Mouse (Mus musculus) myocyte (in vitro differentiated cells): ENCODE measurements at regions not wholly inside any gene's neighbourhood (a gene's known extent, or its start where the extent isn't known, plus 50 kb on each side); places are given as distances from the start of the nearest gene placed in this dataset.

Source experiments
- H3K27me3 ChIP-seq: one replicate; pipeline ENCODE4 v1.6.1; 2011; ENCODE audit not compliant: control insufficient read depth, insufficient read depth, insufficient read length
- H3K36me3 ChIP-seq: one replicate; pipeline ENCODE4 v1.6.1; 2011; ENCODE audit not compliant: control insufficient read depth, insufficient read depth
- H3K4me2 ChIP-seq: one replicate; pipeline ENCODE4 v1.6.1; 2011; ENCODE audit warnings: low read depth, control low read depth
- H3K4me3 ChIP-seq: one replicate; pipeline ENCODE4 v1.5.1; 2011; ENCODE audit warnings: mild to moderate bottlenecking, control low read depth, moderate library complexity
- H3K79me2 ChIP-seq: one replicate; pipeline ENCODE4 v1.6.1; 2011; ENCODE audit not compliant: control insufficient read depth, insufficient read depth
- H3ac ChIP-seq: one replicate; pipeline ENCODE4 v1.6.1; 2011; ENCODE audit not compliant: control insufficient read depth, insufficient read length
- CEBPB ChIP-seq: IDR thresholded peaks from 2 replicates; pipeline ENCODE4 v1.6.1; 2011; ENCODE audit warnings: mild to moderate bottlenecking, moderate library complexity; ENCODE audit not compliant: poor library complexity, insufficient read depth, severe bottlenecking
- E2F4 ChIP-seq: IDR thresholded peaks from one replicate; pipeline ENCODE4 v1.6.1; 2011; ENCODE audit warnings: mild to moderate bottlenecking, control low read depth, moderate library complexity; ENCODE audit not compliant: insufficient read depth
- MAX ChIP-seq: IDR thresholded peaks from one replicate; pipeline ENCODE4 v1.6.1; 2011; ENCODE audit warnings: low read depth, mild to moderate bottlenecking, control low read depth
- MYOD1 ChIP-seq, 3 experiments: IDR thresholded peaks; one replicate each; pipeline ENCODE4 v1.6.1; 2011; ENCODE audit warnings: control low read depth in 2 of 3, low read depth in 2 of 3, mild to moderate bottlenecking in 2 of 3, moderate library complexity in 1 of 3; ENCODE audit not compliant: insufficient read length in 2 of 3, control insufficient read depth in 1 of 3
- MYOG ChIP-seq, 3 experiments: IDR thresholded peaks; one replicate each; pipeline ENCODE4 v1.6.1; 2011; ENCODE audit warnings: control low read depth in 2 of 3, low read depth in 2 of 3, mild to moderate bottlenecking in 2 of 3; ENCODE audit not compliant: insufficient read length in 2 of 3, control insufficient read depth in 1 of 3, insufficient read depth in 1 of 3
- POLR2A ChIP-seq: IDR thresholded peaks from one replicate; pipeline ENCODE4 v1.6.1; 2011; ENCODE audit warnings: low read depth, mild to moderate bottlenecking, control low read depth, moderate library complexity; ENCODE audit not compliant: insufficient read length
- POLR2AphosphoS2 ChIP-seq: IDR thresholded peaks from one replicate; pipeline ENCODE4 v1.6.1; 2011; ENCODE audit warnings: low read depth, control low read depth; ENCODE audit not compliant: insufficient read length
- REST ChIP-seq: IDR thresholded peaks from one replicate; pipeline ENCODE4 v1.6.1; 2011; ENCODE audit warnings: mild to moderate bottlenecking, control low read depth, moderate library complexity; ENCODE audit not compliant: insufficient read depth, insufficient read length
- SRF ChIP-seq: IDR thresholded peaks from one replicate; pipeline ENCODE4 v1.6.1; 2011; ENCODE audit warnings: low read depth; ENCODE audit not compliant: control insufficient read depth, insufficient read length
- TCF12 ChIP-seq: IDR thresholded peaks from one replicate; pipeline ENCODE4 v1.6.1; 2011; ENCODE audit warnings: mild to moderate bottlenecking, control low read depth; ENCODE audit not compliant: poor library complexity, insufficient read depth, severe bottlenecking
- TCF3 ChIP-seq: IDR thresholded peaks from one replicate; pipeline ENCODE4 v1.6.1; 2011; ENCODE audit warnings: low read depth, control low read depth; ENCODE audit not compliant: insufficient read length
- USF1 ChIP-seq: IDR thresholded peaks from one replicate; pipeline ENCODE4 v1.6.1; 2011; ENCODE audit warnings: low read depth, mild to moderate bottlenecking, control low read depth, moderate library complexity

DNA sequence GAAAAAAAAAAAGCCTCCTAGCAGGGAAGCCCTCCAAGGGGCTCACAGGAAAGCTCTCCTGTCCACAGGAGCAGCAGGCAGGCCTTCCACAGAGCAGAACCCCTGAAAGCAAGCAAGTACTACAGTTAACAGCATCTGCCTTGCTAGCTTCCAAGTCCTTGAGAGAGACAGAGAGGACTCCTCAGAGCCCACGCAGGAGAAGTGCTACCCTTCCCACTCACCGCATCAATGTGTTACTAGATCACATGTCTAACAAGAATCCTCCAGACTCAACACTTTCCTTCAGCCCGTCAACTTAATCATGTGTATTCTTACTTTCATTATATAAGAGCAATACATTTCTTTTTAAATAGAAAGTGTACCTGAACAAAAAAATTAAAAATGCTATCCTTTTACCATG lies 99.9 kb downstream of the Klhl6 start:
- Histone ChIP-seq H3ac (no peak overlapping the region), H3K36me3 (no peaks in the 10 kb centered on the region), H3K4me2 (peak overlapping the region; percentile 76), H3K79me2 (peaks cover 4% of the 10 kb centered on the region), H3K27me3 (no peaks in the 10 kb centered on the region), H3K4me3 (no peak overlapping the region)
- TF ChIP-seq POLR2AphosphoS2 = no peak
- TF ChIP-seq MAX = no peak

DNA sequence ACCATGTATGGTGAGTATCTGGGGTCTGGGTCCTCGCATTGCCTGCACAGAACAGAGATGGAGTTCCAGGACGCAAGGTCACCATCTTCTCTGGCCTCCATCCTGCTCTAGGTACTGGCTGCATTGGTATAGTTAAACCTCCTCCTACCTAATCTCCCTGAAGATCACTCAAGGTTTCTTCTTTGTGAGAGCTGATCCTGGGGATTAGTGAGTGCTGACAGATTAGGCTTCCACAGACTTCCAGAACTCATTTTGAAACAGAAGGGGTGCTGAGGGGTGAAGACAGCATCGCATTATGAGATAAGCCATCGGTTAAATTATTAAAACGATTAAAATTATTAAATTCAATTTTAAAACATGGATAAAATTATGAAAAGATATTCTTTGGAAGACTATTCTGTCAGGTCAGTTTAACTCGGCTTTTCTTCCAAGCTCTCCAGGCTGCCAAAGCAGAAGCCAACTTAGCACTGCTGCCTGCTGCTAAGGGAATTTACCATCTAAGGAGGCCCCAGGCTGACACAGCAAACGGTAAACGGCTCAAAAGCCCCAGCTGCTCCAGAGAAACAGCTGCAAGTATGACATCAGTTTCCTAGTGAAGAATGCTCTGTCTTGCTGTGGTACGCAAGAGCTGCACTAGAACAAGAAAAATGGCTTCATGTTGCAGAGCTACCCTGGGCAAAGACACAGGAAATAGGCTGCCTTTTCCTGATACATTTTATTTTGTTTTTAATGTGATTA lies 98.9 kb downstream of the Klhl6 start:
- peak overlapping the region; percentile 76 for H3K4me2 ChIP-seq

DNA sequence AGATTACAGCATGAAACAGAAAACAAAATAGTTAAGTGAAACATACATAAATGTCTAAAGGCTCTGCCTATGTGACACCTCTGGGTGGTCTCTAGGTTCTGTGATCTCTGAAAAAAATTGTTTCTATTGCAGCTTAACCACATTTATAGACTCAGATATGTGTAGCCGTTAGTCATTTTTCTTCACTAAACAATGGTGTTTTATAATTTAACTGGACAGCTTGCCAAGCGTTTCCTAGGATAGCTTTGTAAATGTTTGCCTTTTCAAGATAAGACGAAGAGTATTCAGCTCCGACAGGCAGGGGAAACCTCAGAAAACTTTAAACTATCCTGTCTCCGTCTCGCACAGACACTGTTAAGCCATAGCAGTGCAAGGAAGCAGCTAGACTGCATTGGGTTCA lies 98.3 kb downstream of the Klhl6 start:
- no peaks in the 10 kb centered on the region for H3K36me3 ChIP-seq
- H3K4me3 ChIP-seq = no peak overlapping the region
- H3K79me2 ChIP-seq = no peaks in the 10 kb centered on the region
- peak overlapping the region; percentile 76 for H3K4me2 ChIP-seq
- no peaks in the 10 kb centered on the region for H3K27me3 ChIP-seq
- no peak overlapping the region for H3ac ChIP-seq
- TF ChIP-seq POLR2AphosphoS2 = no peak
- no peak for TF ChIP-seq REST
- TF ChIP-seq MAX = no peak
- no peak for TF ChIP-seq POLR2A
- no peak for TF ChIP-seq MYOD1 (IDR thresholded peaks at IDR 0.05; ENCODE audit: control insufficient read depth in 1 of 3, insufficient read length in 2 of 3, low read depth in 2 of 3)
- TF ChIP-seq E2F4 = no peak
- no peak for TF ChIP-seq USF1
- no peak for TF ChIP-seq CEBPB
- TF ChIP-seq MYOG (IDR thresholded peaks at IDR 0.05; ENCODE audit: control insufficient read depth in 1 of 3, insufficient read depth in 1 of 3, insufficient read length in 2 of 3, low read depth in 2 of 3) = no peak
- TF ChIP-seq TCF12 = no peak
- TF ChIP-seq SRF = no peak
- TF ChIP-seq TCF3 = no peak

More for the DNA sequence above, 98.9 kb downstream of the Klhl6 start:
- no peak overlapping the region for H3ac ChIP-seq
- H3K4me3 ChIP-seq = no peak overlapping the region
- no peaks in the 10 kb centered on the region for H3K36me3 ChIP-seq
- peak; percentile 93 for TF ChIP-seq TCF12
- peak; percentile 94 to 98 (median 95) for TF ChIP-seq MYOD1 (IDR thresholded peaks at IDR 0.05; ENCODE audit: control insufficient read depth in 1 of 3, insufficient read length in 2 of 3, low read depth in 2 of 3)
- TF ChIP-seq CEBPB = peak; percentile 43; the same call in 1 of the 2 replicates
- no peak for TF ChIP-seq POLR2A
- no peak for TF ChIP-seq E2F4
- TF ChIP-seq USF1 = no peak
- TF ChIP-seq MAX = no peak
- TF ChIP-seq REST = no peak
- peak; percentile 47 for TF ChIP-seq TCF3
- peak; percentile 47 to 97 (median 96) for TF ChIP-seq MYOG (IDR thresholded peaks at IDR 0.05; ENCODE audit: control insufficient read depth in 1 of 3, insufficient read depth in 1 of 3, insufficient read length in 2 of 3, low read depth in 2 of 3)
- peak; percentile 55 for TF ChIP-seq SRF
- TF ChIP-seq POLR2AphosphoS2 = no peak
- H3K79me2 ChIP-seq = no peaks in the 10 kb centered on the region
- H3K27me3 ChIP-seq = no peaks in the 10 kb centered on the region

DNA sequence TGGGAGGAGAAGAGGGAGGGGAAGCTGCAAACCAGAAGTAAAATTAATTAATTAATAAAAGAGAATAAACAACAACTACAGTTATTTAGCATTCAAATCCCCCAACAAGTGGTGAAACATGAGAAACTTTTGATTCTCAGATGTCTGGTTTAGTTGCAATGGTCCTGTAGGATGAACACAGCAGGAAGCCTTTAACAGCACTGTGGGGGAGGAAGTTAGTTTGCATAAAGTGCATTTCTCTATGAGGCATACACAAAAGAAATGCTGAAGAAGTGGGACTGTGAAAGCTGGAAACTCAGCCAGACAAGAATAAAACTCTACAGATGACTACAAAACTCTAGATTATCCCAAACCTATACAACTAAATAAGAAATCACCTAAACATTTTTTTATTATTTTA lies 96.2 kb downstream of the Klhl6 start:
- no peak for TF ChIP-seq USF1
- TF ChIP-seq TCF3 = no peak
- TF ChIP-seq SRF = no peak
- no peak for TF ChIP-seq CEBPB
- TF ChIP-seq MAX = no peak
- no peak for TF ChIP-seq POLR2AphosphoS2
- no peak for TF ChIP-seq MYOD1 (IDR thresholded peaks at IDR 0.05; ENCODE audit: control insufficient read depth in 1 of 3, insufficient read length in 2 of 3, low read depth in 2 of 3)
- TF ChIP-seq REST = no peak
- TF ChIP-seq POLR2A = no peak
- TF ChIP-seq TCF12 = no peak
- TF ChIP-seq E2F4 = no peak
- no peak for TF ChIP-seq MYOG (IDR thresholded peaks at IDR 0.05; ENCODE audit: control insufficient read depth in 1 of 3, insufficient read depth in 1 of 3, insufficient read length in 2 of 3, low read depth in 2 of 3)
- no peak overlapping the region for H3K4me3 ChIP-seq
- no peaks in the 10 kb centered on the region for H3K79me2 ChIP-seq
- H3K4me2 ChIP-seq = no peak overlapping the region
- H3ac ChIP-seq = no peak overlapping the region
- no peaks in the 10 kb centered on the region for H3K27me3 ChIP-seq
- H3K36me3 ChIP-seq = no peaks in the 10 kb centered on the region

DNA sequence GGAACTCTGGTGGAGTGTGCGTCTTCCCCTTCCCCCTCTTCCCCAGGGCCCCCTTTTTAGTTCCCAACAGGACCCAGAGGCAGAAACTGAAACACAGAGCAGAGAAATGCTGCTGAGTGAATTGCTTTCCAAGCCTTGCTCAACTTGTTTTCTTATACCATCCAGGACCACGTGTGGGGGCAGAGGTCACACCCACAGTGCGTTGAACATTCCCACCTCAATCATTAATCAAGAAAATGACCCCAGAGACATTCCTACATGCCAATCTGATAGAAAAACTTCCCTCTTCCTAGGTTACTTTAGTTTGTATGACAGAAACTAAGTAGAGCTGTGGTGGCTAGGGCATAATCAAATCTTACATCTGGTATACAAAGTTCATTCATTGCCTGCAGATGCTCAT lies 93.3 kb downstream of the Klhl6 start:
- Histone ChIP-seq H3K79me2 (no peaks in the 10 kb centered on the region), H3K4me2 (no peak overlapping the region), H3K27me3 (no peaks in the 10 kb centered on the region), H3K4me3 (no peak overlapping the region), H3K36me3 (no peaks in the 10 kb centered on the region), H3ac (no peak overlapping the region)
- TF ChIP-seq POLR2AphosphoS2 (no peak), TCF12 (no peak), POLR2A (no peak)
